Mouse (Mus musculus): ENCODE measurements around the gene Akr1b10. TPM values are rescaled to one million over a fixed set of nuclear protein-coding genes. Genes with fewer than 3 reads are reported as not detected.
"Not testable (repeated sequence)": the region's sequence is repeated elsewhere in the genome, so short reads cannot be mapped to it uniquely, and the experiment has no call there.

Akr1b10 gene
- polyA plus RNA-seq, 1 experiment: 15.7 TPM

- no peak for TF ChIP-seq POLR2A (IDR thresholded peaks at IDR 0.05; ENCODE audit: borderline replicate concordance, control insufficient read depth, low read depth, low read length)
- TF ChIP-seq CTCF (IDR thresholded peaks at IDR 0.05; ENCODE audit: control insufficient read depth, insufficient read depth, low read length): peak; percentile 81
- no peak overlapping the region for H3K27ac ChIP-seq (ENCODE audit: control insufficient read depth, insufficient read depth, low read depth, low read length, poor library complexity)
- no peaks in the 10 kb centered on the region for H3K4me1 ChIP-seq (ENCODE audit: control insufficient read depth, insufficient read depth, low read length)
- 54% methylated on average over 14 of the region's 14 CpGs for WGBS
- no peak overlapping the region for H3K4me3 ChIP-seq (replicated peaks; ENCODE audit: control insufficient read depth, low read depth, low read length)
These were observed 37.7 kb upstream of the Akr1b10 start for GRCm38 (mm10) chr6:34346096-34346898.

GRCm38 (mm10) chr6:34350037-34350699 is 33.9 kb upstream of the Akr1b10 start:
- 68% methylated on average over 12 of the region's 12 CpGs for WGBS
- TF ChIP-seq CTCF (IDR thresholded peaks at IDR 0.05; ENCODE audit: control insufficient read depth, insufficient read depth, low read length) (no peak), POLR2A (IDR thresholded peaks at IDR 0.05; ENCODE audit: borderline replicate concordance, control insufficient read depth, low read depth, low read length) (no peak)
- no peaks in the 10 kb centered on the region for H3K4me1 ChIP-seq (ENCODE audit: control insufficient read depth, insufficient read depth, low read length)
- H3K27ac ChIP-seq (ENCODE audit: control insufficient read depth, insufficient read depth, low read depth, low read length, poor library complexity): no peak overlapping the region
- H3K4me3 ChIP-seq (replicated peaks; ENCODE audit: control insufficient read depth, low read depth, low read length): no peak overlapping the region

- H3K27ac ChIP-seq (ENCODE audit: control insufficient read depth, insufficient read depth, low read depth, low read length, poor library complexity); H3K4me1 ChIP-seq (ENCODE audit: control insufficient read depth, insufficient read depth, low read length): not testable (repeated sequence)
- 65% methylated on average over 10 of the region's 10 CpGs for whole genome bisulfite sequencing
These were observed 32.5 kb upstream of the Akr1b10 start for GRCm38 (mm10) chr6:34351481-34351880.

GRCm38 (mm10) chr6:34352401-34352800 is 31.6 kb upstream of the Akr1b10 start:
- H3K4me1 ChIP-seq (ENCODE audit: control insufficient read depth, insufficient read depth, low read length): no peaks in the 10 kb centered on the region
- 92% methylated on average over 3 of the region's 3 CpGs for WGBS
- no peak overlapping the region for H3K4me3 ChIP-seq (replicated peaks; ENCODE audit: control insufficient read depth, low read depth, low read length)
- no peak overlapping the region for H3K27ac ChIP-seq (ENCODE audit: control insufficient read depth, insufficient read depth, low read depth, low read length, poor library complexity)
- TF ChIP-seq CTCF (IDR thresholded peaks at IDR 0.05; ENCODE audit: control insufficient read depth, insufficient read depth, low read length) (no peak), POLR2A (IDR thresholded peaks at IDR 0.05; ENCODE audit: borderline replicate concordance, control insufficient read depth, low read depth, low read length) (no peak)

More at GRCm38 (mm10) chr6:34351481-34351880, 32.5 kb upstream of the Akr1b10 start:
- H3K4me3 ChIP-seq (replicated peaks; ENCODE audit: control insufficient read depth, low read depth, low read length): not testable (repeated sequence)

- no peak within 1 kb of the TSS for H3K4me3 ChIP-seq (replicated peaks; ENCODE audit: control insufficient read depth, low read depth, low read length)
- H3K27ac ChIP-seq (ENCODE audit: control insufficient read depth, insufficient read depth, low read depth, low read length, poor library complexity): no peak within 1 kb of the TSS
- TF ChIP-seq POLR2A (IDR thresholded peaks at IDR 0.05; ENCODE audit: borderline replicate concordance, control insufficient read depth, low read depth, low read length): no peak
- no peak for TF ChIP-seq CTCF (IDR thresholded peaks at IDR 0.05; ENCODE audit: control insufficient read depth, insufficient read depth, low read length)
- 37% methylated on average over 16 of the region's 16 CpGs for WGBS
- no peaks in the 10 kb centered on the region for H3K4me1 ChIP-seq (ENCODE audit: control insufficient read depth, insufficient read depth, low read length)
These were observed 30.2 kb upstream of the Akr1b10 start, which contains the start of gene Akr1b8 for GRCm38 (mm10) chr6:34353658-34354353. TSS of gene Akr1b8 (plus strand) at chr6:34354119.

- no peak for TF ChIP-seq CTCF (IDR thresholded peaks at IDR 0.05; ENCODE audit: control insufficient read depth, insufficient read depth, low read length)
- no peak for TF ChIP-seq POLR2A (IDR thresholded peaks at IDR 0.05; ENCODE audit: borderline replicate concordance, control insufficient read depth, low read depth, low read length)
- 74% methylated on average over 8 of the region's 8 CpGs for WGBS
- Histone ChIP-seq H3K4me3 (replicated peaks; ENCODE audit: control insufficient read depth, low read depth, low read length) (no peak overlapping the region), H3K4me1 (ENCODE audit: control insufficient read depth, insufficient read depth, low read length) (no peaks in the 10 kb centered on the region), H3K27ac (ENCODE audit: control insufficient read depth, insufficient read depth, low read depth, low read length, poor library complexity) (no peak overlapping the region)
These were observed 29.4 kb upstream of the Akr1b10 start for GRCm38 (mm10) chr6:34354354-34355348.

GRCm38 (mm10) chr6:34355349-34355747 is 28.7 kb upstream of the Akr1b10 start:
- whole genome bisulfite sequencing: 69% methylated on average over 6 of the region's 6 CpGs
- Histone ChIP-seq H3K27ac (ENCODE audit: control insufficient read depth, insufficient read depth, low read depth, low read length, poor library complexity) (no peak overlapping the region), H3K4me3 (replicated peaks; ENCODE audit: control insufficient read depth, low read depth, low read length) (no peak overlapping the region), H3K4me1 (ENCODE audit: control insufficient read depth, insufficient read depth, low read length) (no peaks in the 10 kb centered on the region)
- TF ChIP-seq CTCF (IDR thresholded peaks at IDR 0.05; ENCODE audit: control insufficient read depth, insufficient read depth, low read length): no peak
- TF ChIP-seq POLR2A (IDR thresholded peaks at IDR 0.05; ENCODE audit: borderline replicate concordance, control insufficient read depth, low read depth, low read length): no peak
